Mouse (Mus musculus): ENCODE measurements around the gene Dqx1. TPM values are rescaled to one million over a fixed set of nuclear protein-coding genes. Genes with fewer than 3 reads are reported as not detected.

Dqx1 gene
- polyA plus RNA-seq, 1 experiment from 2014 or later, result 24.8 TPM

DNA sequence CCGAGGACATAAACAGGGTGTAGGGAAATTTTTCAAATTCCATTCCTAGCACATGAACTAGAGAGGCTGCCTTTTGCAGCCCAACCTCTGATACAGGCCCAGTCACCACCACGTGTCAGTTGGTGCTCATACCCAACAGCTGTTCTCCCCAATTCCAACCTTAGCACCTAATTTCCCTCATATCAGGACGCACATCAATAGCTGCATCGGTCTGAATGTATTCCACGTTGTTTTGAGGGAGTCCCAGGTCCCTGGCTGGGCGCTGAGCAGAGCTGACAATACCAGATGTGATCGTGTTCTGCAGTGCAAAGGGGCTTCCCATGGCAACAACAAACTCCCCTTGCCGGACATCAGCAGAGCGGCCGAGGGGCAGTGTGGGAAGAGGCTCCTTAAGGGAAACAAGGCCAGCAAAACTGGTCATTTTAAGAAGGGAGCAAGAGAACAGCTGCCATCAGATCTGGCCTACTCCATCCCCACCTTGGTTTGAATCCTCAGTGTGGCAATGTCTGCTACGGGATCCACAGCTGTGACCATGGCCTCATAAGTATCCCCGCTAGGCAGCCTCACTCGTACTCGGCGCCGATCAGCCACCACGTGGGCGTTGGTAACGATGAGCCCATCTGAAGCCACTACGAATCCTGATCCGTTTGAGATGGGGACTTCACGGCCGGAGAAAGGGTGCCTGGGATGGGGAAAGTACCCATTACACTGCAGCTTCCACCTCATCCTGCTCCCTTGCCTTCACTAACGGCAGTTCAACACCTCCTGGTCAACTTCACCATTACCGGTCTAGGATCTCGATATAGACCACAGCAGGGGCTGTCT lies 4.3 kb upstream of the Dqx1 start:
- Histone ChIP-seq H3K9me3 (ENCODE audit: control insufficient read depth) (no peaks in the 10 kb centered on the region), H3K9ac (ENCODE audit: low read depth, low read length) (peak overlapping the region; percentile 71), H3K4me2 (replicated peaks; ENCODE audit: low read depth) (peak overlapping the region; percentile 98), H3K27ac (ENCODE audit: low read depth, low read length) (peak overlapping the region; percentile 50), H3K4me3 (ENCODE audit: low read depth, low read length) (peak overlapping the region; percentile 89), H3K36me3 (ENCODE audit: control insufficient read depth, insufficient read depth) (peaks cover 21% of the 10 kb centered on the region; the same call in 1 of the 2 replicates), H3K4me1 (replicated peaks; ENCODE audit: control insufficient read depth, insufficient read depth, low read length) (0 out of 2 replicates have a peak, but pooled peaks cover 9% of the 10 kb centered on the region), H3K27me3 (replicated peaks; ENCODE audit: control insufficient read depth, insufficient read depth, low read length) (no peaks in the 10 kb centered on the region)
- WGBS, result 3% methylated on average over 26 of the region's 26 CpGs
- no peak for ATAC-seq
- TF ChIP-seq CTCF (IDR thresholded peaks at IDR 0.05; ENCODE audit: low read depth), result peak; percentile 12; the same call in 1 of the 2 replicates

DNA sequence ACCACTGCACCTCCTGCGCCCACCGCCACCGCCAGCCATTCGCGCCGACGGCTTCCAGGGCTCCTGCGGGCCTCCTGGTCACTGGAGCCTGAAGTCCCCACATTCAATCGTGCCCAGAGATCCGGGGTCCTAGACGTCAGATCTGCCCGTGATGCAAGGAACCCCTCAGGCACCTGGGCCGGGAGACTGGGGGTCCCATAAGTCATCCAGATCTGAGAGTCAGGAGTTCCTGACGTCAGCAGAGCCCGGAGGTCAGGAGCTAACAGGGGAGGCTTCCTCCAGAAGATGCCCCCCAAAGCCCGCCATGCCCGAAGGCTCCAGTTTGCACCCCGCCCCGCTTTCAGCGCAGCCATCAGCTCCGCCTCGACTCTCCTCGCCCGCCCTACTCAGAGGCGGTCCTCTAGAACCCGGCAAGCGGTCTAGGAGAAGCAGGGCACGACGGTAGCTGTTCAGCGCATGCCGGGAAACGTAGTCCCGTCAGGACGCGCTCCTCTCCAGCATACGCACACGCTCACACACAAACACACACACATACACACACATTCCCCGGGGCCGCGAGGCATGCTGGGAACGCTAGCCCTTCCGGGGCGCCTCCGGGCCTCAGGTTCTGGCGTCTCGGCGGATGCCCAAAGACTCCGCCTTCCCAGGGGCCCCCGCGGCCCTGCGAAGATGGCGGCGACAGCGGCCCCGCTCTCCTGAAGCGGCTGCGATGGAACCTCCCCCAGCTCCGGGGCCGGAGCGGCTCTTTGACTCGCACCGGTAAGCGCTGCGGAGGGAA lies 3.4 kb upstream of the Dqx1 start, which contains the start of gene Aup1:
TSS of gene Aup1 (plus strand) at position 448 of the 778 bp plus-strand sequence.
- H3K4me1 ChIP-seq (replicated peaks; ENCODE audit: control insufficient read depth, insufficient read depth, low read length), result 0 out of 2 replicates have a peak, but pooled peaks cover 9% of the 10 kb centered on the region
- peak within 1 kb of the TSS; percentile 88 for H3K27ac ChIP-seq (ENCODE audit: low read depth, low read length)
- TF ChIP-seq CTCF (IDR thresholded peaks at IDR 0.05; ENCODE audit: low read depth), result 0 out of 2 replicates have a peak, but pooled peaks have one; percentile 1
- peak; percentile 88 for ATAC-seq
- peak within 1 kb of the TSS; percentile 96 for H3K9ac ChIP-seq (ENCODE audit: low read depth, low read length)
- peaks cover 21% of the 10 kb centered on the region; the same call in 1 of the 2 replicates for H3K36me3 ChIP-seq (ENCODE audit: control insufficient read depth, insufficient read depth)
- under 1% methylated on average over 64 of the region's 64 CpGs for WGBS
- H3K4me2 ChIP-seq (replicated peaks; ENCODE audit: low read depth), result peak within 1 kb of the TSS; percentile 98
- no peaks in the 10 kb centered on the region for H3K9me3 ChIP-seq (ENCODE audit: control insufficient read depth)
- no peaks in the 10 kb centered on the region for H3K27me3 ChIP-seq (replicated peaks; ENCODE audit: control insufficient read depth, insufficient read depth, low read length)
- peak within 1 kb of the TSS; percentile 89 for H3K4me3 ChIP-seq (ENCODE audit: low read depth, low read length)

DNA sequence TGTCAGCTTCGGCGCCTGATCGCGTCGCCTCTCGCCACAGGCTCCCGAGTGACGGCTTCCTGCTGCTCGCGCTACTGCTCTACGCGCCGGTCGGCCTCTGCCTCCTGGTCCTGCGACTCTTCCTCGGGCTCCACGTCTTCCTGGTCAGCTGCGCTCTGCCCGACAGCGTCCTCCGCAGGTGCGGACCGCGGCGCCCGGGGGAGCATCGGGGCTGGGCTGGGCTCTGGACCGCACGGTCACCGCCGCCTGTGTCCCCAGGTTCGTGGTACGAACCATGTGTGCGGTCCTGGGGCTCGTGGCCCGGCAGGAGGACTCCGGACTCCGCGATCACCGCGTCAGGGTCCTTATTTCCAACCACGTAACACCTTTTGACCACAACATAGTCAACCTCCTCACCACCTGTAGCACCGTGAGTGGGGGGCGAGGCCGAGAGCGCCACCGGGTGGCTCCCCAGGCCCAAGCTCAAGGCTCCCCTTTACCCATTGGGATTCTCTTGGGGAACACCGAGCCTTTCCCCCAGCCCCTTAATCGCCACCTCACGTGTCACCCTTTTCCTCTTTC lies 2.7 kb upstream of the Dqx1 start, which contains the start of gene Htra2:
TSS of gene Htra2 (minus strand) at position 403 of the 561 bp plus-strand sequence.
- H3K27ac ChIP-seq (ENCODE audit: low read depth, low read length), result peak within 1 kb of the TSS; percentile 88
- peak; percentile 65 for TF ChIP-seq CTCF (IDR thresholded peaks at IDR 0.05; ENCODE audit: low read depth)
- H3K4me3 ChIP-seq (ENCODE audit: low read depth, low read length), result peak within 1 kb of the TSS; percentile 89
- peak within 1 kb of the TSS; percentile 96 for H3K9ac ChIP-seq (ENCODE audit: low read depth, low read length)
- H3K4me1 ChIP-seq (replicated peaks; ENCODE audit: control insufficient read depth, insufficient read depth, low read length), result 0 out of 2 replicates have a peak, but pooled peaks cover 9% of the 10 kb centered on the region
- H3K27me3 ChIP-seq (replicated peaks; ENCODE audit: control insufficient read depth, insufficient read depth, low read length), result no peaks in the 10 kb centered on the region
- peak within 1 kb of the TSS; percentile 98 for H3K4me2 ChIP-seq (replicated peaks; ENCODE audit: low read depth)
- under 1% methylated on average over 50 of the region's 50 CpGs for WGBS
- H3K36me3 ChIP-seq (ENCODE audit: control insufficient read depth, insufficient read depth), result peaks cover 21% of the 10 kb centered on the region; the same call in 1 of the 2 replicates
- H3K9me3 ChIP-seq (ENCODE audit: control insufficient read depth), result no peaks in the 10 kb centered on the region
- peak; percentile 13 for ATAC-seq

DNA sequence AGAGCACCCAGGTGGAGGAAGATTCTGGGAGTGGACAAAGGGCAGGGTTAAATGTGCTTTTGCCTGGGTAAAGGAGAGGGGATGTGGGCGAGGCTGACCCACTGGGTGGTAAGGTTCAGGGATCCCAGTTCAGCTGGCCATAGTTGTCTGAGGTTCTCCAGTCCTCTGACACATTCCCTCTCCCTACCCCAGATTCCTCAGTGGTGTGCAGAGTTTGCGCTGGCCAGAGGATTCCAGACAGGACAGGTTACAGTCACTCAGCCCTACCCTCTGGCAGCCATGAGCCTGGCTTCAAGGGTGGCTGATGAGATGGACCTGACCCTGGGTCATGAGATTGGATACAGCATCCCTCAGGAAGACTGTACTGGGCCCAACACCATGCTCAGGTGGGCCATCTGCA lies 1.1 kb downstream of the Dqx1 start:
- Histone ChIP-seq H3K4me1 (replicated peaks; ENCODE audit: control insufficient read depth, insufficient read depth, low read length) (0 out of 2 replicates have a peak, but pooled peaks cover 4% of the 10 kb centered on the region), H3K9ac (ENCODE audit: low read depth, low read length) (peak overlapping the region; percentile 48), H3K4me2 (replicated peaks; ENCODE audit: low read depth) (peak overlapping the region; percentile 72), H3K9me3 (ENCODE audit: control insufficient read depth) (no peaks in the 10 kb centered on the region), H3K36me3 (ENCODE audit: control insufficient read depth, insufficient read depth) (peaks cover 27% of the 10 kb centered on the region; the same call in 1 of the 2 replicates), H3K4me3 (ENCODE audit: low read depth, low read length) (peak overlapping the region; percentile 46), H3K27me3 (replicated peaks; ENCODE audit: control insufficient read depth, insufficient read depth, low read length) (peaks cover 11% of the 10 kb centered on the region), H3K27ac (ENCODE audit: low read depth, low read length) (peak overlapping the region; percentile 89)
- no peak for TF ChIP-seq CTCF (IDR thresholded peaks at IDR 0.05; ENCODE audit: low read depth)
- WGBS, result 72% methylated on average over 2 of the region's 2 CpGs
- ATAC-seq, result no peak

DNA sequence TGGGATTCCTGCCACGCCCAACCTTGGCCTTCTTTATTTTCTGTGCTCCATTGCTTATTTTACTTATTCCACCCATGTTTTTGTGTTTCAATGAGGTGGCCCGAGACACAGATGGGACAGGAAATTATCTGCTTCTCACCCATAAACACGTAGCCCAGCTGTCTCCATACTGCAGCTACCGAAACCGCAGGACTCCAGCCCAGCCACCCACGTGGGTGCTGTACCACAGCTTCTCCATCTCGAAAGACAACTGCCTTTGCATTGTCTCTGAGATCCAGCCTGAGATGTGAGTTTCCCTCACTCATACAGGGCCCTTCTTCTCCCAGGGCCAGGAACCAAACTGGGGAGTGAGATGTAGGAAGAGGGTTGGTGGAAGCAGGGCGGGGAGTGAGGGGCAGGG lies 8.4 kb downstream of the Dqx1 start:
- no peak for TF ChIP-seq CTCF (IDR thresholded peaks at IDR 0.05; ENCODE audit: low read depth)
- Histone ChIP-seq H3K9ac (ENCODE audit: low read depth, low read length) (no peak overlapping the region), H3K27ac (ENCODE audit: low read depth, low read length) (no peak overlapping the region), H3K27me3 (replicated peaks; ENCODE audit: control insufficient read depth, insufficient read depth, low read length) (peaks cover 79% of the 10 kb centered on the region), H3K36me3 (ENCODE audit: control insufficient read depth, insufficient read depth) (peaks cover 11% of the 10 kb centered on the region; the same call in 1 of the 2 replicates), H3K4me3 (ENCODE audit: low read depth, low read length) (no peak overlapping the region), H3K4me1 (replicated peaks; ENCODE audit: control insufficient read depth, insufficient read depth, low read length) (no peaks in the 10 kb centered on the region; the same call in 1 of the 2 replicates), H3K4me2 (replicated peaks; ENCODE audit: low read depth) (no peak overlapping the region), H3K9me3 (ENCODE audit: control insufficient read depth) (no peaks in the 10 kb centered on the region)
- no peak for ATAC-seq
- 42% methylated on average over 8 of the region's 8 CpGs for WGBS

Data from intestine, postnatal 0 days (tissue).